Mouse (Mus musculus) lung, postnatal 0 days (tissue): ENCODE data around the gene Zmynd10. TPM values are rescaled to one million over a fixed set of nuclear protein-coding genes. Genes with fewer than 3 reads are reported as not detected.

Experiments used
- ATAC-seq: fragments of 200-750 bp; cut with Nextera tagmentation; 2 replicates; pipeline ENCODE4 v1.8.0; 2017; ENCODE audit warnings: moderate library complexity
- DNase-seq: peaks from one replicate; pipeline ENCODE4 v3.0.0-alpha.2; 2016; ENCODE audit warnings: low spot score
- H3K27ac ChIP-seq: fragments of 300-500 bp; sonication (generic); 2 replicates; pipeline ENCODE4 v1.5.1; 2014; ENCODE audit warnings: antibody characterized with exemption, mild to moderate bottlenecking, low read length, mixed read lengths
- H3K27me3 ChIP-seq: fragments of 300-500 bp; sonication (generic); replicated peaks from 2 replicates; pipeline ENCODE4 v1.6.1; 2014; ENCODE audit warnings: low read length, mixed read lengths; ENCODE audit not compliant: insufficient read depth
- H3K36me3 ChIP-seq: fragments of 300-500 bp; sonication (generic); 2 replicates; pipeline ENCODE4 v1.6.1; 2014; ENCODE audit warnings: low read length, mixed read lengths; ENCODE audit not compliant: insufficient read depth
- H3K4me1 ChIP-seq: fragments of 300-500 bp; sonication (generic); 2 replicates; pipeline ENCODE4 v1.6.1; 2014; ENCODE audit warnings: antibody characterized with exemption, low read depth, low read length, mixed read lengths; ENCODE audit not compliant: insufficient read depth
- H3K4me2 ChIP-seq: fragments of 300-500 bp; sonication (generic); replicated peaks from 2 replicates; pipeline ENCODE4 v1.6.1; 2014; ENCODE audit warnings: low read depth, mild to moderate bottlenecking, low read length, moderate library complexity, mixed read lengths
- H3K4me3 ChIP-seq: fragments of 300-500 bp; sonication (generic); 2 replicates; pipeline ENCODE4 v1.5.1; 2014; ENCODE audit warnings: low read depth, low read length
- H3K9ac ChIP-seq: fragments of 300-500 bp; sonication (generic); replicated peaks from 2 replicates; pipeline ENCODE4 v1.6.1; 2014; ENCODE audit warnings: low read depth, mild to moderate bottlenecking
- H3K9me3 ChIP-seq: fragments of 300-500 bp; sonication (generic); 2 replicates; pipeline ENCODE4 v1.6.1; 2016; ENCODE audit warnings: low read length, mixed read lengths
- CTCF ChIP-seq: IDR thresholded peaks from 2 replicates; pipeline ENCODE4 v1.5.1; 2016; ENCODE audit warnings: antibody characterized with exemption, mild to moderate bottlenecking
- EP300 ChIP-seq: IDR thresholded peaks from 2 replicates; pipeline ENCODE4 v1.6.1; 2016; ENCODE audit warnings: antibody characterized with exemption, mild to moderate bottlenecking, control low read depth
- WGBS: fragments of 180-500 bp; shearing (Covaris S2); extraction: QIAGEN DNeasy Blood & Tissue Kit; methylation state at CpG from one replicate; pipeline ENCODE4 v1.1.7; 2014; 5-methylcytosine and 5-hydroxymethylcytosine counted together
- polyA plus RNA-seq: library from polyadenylated mRNA; unstranded; fragments of >200 nt; fragmentation: Nextera tagmentation; extraction: Ambion mirVana; gene quantifications from 2 replicates; pipeline ENCODE4 v1.2.1, GENCODE M21; 2015

The Zmynd10 gene
- polyA plus RNA-seq, 1 experiment from 2014 or later = 9.1 TPM

DNA sequence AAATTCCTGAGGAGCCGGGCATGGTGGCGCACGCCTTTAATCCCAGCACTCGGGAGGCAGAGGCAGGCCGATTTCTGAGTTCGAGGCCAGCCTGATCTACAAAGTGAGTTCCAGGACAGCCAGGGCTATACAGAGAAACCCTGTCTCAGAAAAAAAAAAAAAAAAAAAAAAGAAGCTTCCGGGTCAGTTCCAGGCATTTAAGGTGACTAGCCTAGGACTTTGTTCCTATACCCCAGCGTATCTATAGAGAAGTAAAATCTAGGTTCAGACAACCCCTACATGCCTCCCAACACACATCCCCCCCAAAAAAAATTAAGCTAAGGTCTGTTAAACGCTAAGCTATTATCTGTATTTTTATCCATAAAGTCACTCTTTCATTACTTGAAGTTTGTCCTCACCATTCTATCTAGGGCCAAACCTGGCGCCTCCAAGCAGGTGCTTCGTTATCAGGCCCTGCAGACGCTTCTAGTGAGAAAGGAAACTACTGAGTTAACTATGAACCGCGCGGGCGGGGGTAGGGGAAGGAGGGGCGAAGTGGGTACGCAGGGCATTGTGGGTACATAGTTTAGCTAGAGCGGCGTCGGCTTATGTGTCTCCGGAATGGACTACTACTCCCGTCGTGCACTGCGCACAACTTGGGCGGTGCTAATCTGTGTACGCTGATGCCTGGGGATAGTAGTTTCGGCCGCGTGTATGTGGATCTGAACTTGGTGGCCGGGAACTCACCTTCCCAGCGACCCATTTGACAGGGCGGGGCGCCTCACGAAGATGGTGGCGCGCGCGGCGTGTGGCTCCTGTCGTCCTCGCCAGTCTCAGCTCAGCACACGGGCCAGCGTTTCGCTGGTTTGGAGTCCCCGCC lies 40.1 kb downstream of the Zmynd10 start, which contains the start of gene Ifrd2:
TSS of gene Ifrd2 (plus strand) at position 669 of the 859 bp plus-strand sequence.
- TF ChIP-seq EP300 (peak; percentile 61), CTCF (no peak)
- H3K4me3 ChIP-seq = peak within 1 kb of the TSS; percentile 62
- H3K27ac ChIP-seq = 0 out of 2 replicates have a peak within 1 kb of the TSS, but pooled peaks have one; percentile 26
- peaks cover 15% of the 10 kb centered on the region for H3K4me1 ChIP-seq
- H3K4me2 ChIP-seq = peak within 1 kb of the TSS; percentile 84
- ATAC-seq (peak; percentile 97), DNase-seq (peak; percentile 99)
- H3K9me3 ChIP-seq = no peaks in the 10 kb centered on the region
- H3K27me3 ChIP-seq = no peaks in the 10 kb centered on the region
- peak within 1 kb of the TSS; percentile 58 for H3K9ac ChIP-seq
- WGBS = 9% methylated on average over 45 of the region's 46 CpGs
- H3K36me3 ChIP-seq = peaks cover 14% of the 10 kb centered on the region

DNA sequence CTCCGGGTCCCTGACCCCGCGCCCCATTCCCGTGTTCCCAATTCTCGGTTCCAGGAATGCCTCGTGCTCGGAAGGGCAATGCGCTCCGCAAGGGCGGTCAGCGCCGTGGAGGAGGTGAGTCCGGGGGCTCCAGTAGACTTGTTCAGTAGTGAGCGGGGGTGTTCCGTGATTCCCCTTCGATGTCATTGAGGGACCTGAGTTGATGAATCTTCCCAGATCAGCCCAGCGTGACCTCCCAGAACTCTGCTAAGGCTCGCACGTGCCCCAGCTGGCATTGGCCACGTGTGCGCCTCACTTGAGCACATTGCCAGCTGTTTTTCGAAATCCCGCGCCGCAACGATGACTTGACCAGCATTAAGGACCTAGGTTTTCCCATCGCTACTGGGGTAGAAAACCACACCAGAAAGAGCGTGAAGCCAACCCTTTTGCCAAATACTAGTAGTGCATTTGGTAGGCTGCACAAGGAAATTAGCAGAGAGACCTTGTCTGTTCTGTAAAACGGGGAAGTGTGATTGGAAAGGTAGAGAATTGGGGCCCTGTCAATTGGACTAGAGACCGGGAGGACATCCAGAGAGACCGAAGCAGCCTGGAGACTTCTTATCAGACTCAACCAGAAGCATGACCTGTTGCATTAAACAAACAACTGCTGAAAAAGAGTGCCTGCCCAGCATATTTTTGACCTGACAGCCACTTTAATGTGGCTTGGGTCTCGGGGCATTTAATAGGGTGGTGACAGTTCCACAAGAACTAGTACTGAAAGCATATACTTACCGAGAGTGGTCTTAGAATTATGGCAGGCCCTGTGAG lies 40.9 kb downstream of the Zmynd10 start:
- Histone ChIP-seq H3K27ac (0 out of 2 replicates have a peak overlapping the region, but pooled peaks have one; percentile 26), H3K27me3 (no peaks in the 10 kb centered on the region), H3K4me2 (peak overlapping the region; percentile 84), H3K9me3 (no peaks in the 10 kb centered on the region), H3K9ac (peak overlapping the region; percentile 58), H3K36me3 (peaks cover 23% of the 10 kb centered on the region), H3K4me1 (peaks cover 15% of the 10 kb centered on the region), H3K4me3 (peak overlapping the region; percentile 62)
- peak; percentile 70 for DNase-seq
- ATAC-seq = peak; percentile 13
- TF ChIP-seq EP300 = no peak
- no peak for TF ChIP-seq CTCF
- WGBS = 1% methylated on average over 33 of the region's 33 CpGs

DNA sequence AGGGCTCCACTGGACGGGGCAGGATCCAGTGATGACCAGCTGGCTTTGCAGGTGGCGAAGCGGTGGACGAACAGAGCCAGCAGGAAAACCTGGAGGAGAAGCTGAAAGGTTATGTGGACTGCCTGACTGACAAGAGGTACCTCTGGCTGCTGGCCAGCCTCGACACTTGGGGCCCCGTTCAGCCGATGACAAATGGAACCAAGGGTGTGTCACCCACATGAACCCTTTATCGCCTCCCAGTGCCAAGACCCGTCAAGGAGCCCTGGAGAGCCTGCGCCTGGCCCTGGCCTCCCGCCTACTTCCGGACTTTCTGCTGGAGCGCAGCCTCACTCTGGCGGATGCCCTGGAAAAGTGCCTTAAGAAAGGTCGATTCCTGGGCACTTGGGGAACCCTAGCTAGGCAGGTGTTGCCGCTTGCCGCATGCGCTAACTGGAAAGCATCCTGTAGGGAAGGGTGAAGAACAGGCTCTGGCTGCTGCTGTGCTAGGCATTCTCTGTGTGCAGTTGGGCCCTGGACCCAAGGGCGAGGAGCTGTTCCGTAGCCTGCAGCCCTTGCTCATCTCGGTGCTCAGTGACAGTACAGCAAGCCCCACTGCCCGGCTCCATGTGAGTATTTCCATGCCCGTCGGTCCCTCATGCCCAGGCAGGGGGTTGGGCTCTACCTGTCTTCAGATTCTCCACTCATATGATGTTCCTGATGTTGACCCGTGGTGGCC lies 43.1 kb downstream of the Zmynd10 start:
- peaks cover 23% of the 10 kb centered on the region for H3K36me3 ChIP-seq
- no peak overlapping the region for H3K4me3 ChIP-seq
- ATAC-seq = peak; percentile 42
- no peak overlapping the region for H3K9ac ChIP-seq
- TF ChIP-seq CTCF = peak; percentile 5; the same call in 1 of the 2 replicates
- TF ChIP-seq EP300 = no peak
- 64% methylated on average over 25 of the region's 25 CpGs for WGBS
- peak overlapping the region; percentile 66 for H3K27ac ChIP-seq
- H3K4me1 ChIP-seq = peaks cover 15% of the 10 kb centered on the region
- H3K27me3 ChIP-seq = no peaks in the 10 kb centered on the region
- H3K4me2 ChIP-seq = no peak overlapping the region; the same call in 1 of the 2 replicates
- H3K9me3 ChIP-seq = no peaks in the 10 kb centered on the region
- DNase-seq = peak; percentile 87

DNA sequence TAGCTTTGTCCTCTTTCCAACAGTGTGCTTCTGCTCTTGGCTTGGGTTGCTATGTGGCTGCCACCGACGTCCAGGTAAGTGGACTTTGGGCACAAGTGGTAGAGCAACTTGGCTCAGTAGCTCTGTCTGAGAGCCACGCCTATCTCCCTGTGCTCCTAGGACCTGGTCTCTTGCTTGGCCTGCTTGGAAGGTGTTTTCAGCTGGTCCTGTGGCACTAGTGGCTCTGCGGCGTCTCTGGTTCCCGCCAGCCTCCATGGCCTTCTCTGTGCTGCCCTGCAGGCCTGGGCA lies 43.6 kb downstream of the Zmynd10 start:
- H3K27me3 ChIP-seq = no peaks in the 10 kb centered on the region

DNA sequence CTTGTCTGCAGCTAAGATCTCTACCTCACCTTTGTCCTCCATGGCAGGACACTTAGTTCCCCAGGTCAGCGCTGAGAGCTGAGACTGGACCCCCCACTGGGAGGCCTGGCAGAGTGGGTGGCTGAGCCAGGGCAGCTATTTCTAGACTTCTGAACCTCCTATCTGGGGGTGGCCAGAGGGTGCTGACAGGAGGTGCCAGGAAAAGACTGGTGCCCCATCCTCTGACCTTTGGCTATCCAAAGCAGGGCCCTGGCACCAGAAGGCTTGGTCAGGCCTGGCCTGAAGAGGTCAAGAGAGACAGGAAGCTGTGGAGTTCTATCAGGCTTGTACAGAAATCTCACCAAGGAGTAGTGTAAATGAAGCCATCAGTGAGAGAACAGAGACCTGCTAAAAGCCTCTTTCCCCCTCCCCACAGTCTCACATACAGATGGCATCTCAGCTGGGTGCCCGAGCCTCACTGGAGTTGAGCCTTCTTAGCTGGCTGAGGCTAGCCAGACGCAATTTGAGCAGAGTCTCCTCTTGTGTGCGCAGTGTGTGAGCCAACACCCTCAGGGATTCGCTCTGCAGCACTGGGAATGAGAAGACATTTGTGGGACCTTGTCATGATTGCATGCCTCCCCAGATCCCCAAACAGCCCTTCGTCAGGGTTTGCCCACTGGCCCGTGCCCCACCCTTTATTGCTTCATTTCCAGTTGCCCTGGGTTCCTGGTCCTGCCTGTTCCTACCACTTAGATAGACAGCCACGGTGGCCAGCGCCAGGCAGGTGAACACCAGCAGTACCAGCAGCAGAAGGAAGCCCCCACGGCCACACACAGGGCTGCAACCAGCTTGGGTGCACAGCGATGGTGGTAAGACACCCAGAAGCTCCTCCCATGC lies 46.2 kb downstream of the Zmynd10 start:
- no peak overlapping the region for H3K9ac ChIP-seq
- no peak overlapping the region for H3K4me3 ChIP-seq
- peaks cover 13% of the 10 kb centered on the region for H3K4me1 ChIP-seq
- ATAC-seq (no peak), DNase-seq (no peak)
- H3K9me3 ChIP-seq = no peaks in the 10 kb centered on the region
- TF ChIP-seq EP300 (no peak), CTCF (no peak)
- peaks cover 23% of the 10 kb centered on the region for H3K36me3 ChIP-seq
- 84% methylated on average over 11 of the region's 11 CpGs for WGBS
- no peak overlapping the region for H3K4me2 ChIP-seq
- H3K27me3 ChIP-seq = no peaks in the 10 kb centered on the region
- H3K27ac ChIP-seq = no peak overlapping the region

More for the DNA sequence above, 43.6 kb downstream of the Zmynd10 start:
- no peaks in the 10 kb centered on the region for H3K9me3 ChIP-seq
- H3K36me3 ChIP-seq = peaks cover 23% of the 10 kb centered on the region
- H3K4me3 ChIP-seq = no peak overlapping the region
- DNase-seq (peak; percentile 61), ATAC-seq (no peak)
- H3K9ac ChIP-seq = no peak overlapping the region
- peak overlapping the region; percentile 66 for H3K27ac ChIP-seq
- H3K4me1 ChIP-seq = peaks cover 15% of the 10 kb centered on the region
- 55% methylated on average over 6 of the region's 6 CpGs for WGBS
- H3K4me2 ChIP-seq = no peak overlapping the region; the same call in 1 of the 2 replicates
- TF ChIP-seq CTCF (no peak), EP300 (no peak)
